Mouse (Mus musculus): ENCODE measurements around the gene Rab14. TPM values are rescaled to one million over a fixed set of nuclear protein-coding genes. Genes with fewer than 3 reads are reported as not detected.

The Rab14 gene
- 100 to 1,000 TPM; 235 to 239 TPM for total RNA-seq (2021)
- long read RNA-seq, experiment 1, full-length matches to known transcripts = 441 of 469 reads
- long read RNA-seq, experiment 1, partial matches to known transcripts = 7 of 469 reads
- long read RNA-seq, experiment 1, other reads (novel, unspliced or antisense) = 21 of 469 reads
- long read RNA-seq, experiment 2, full-length matches to known transcripts = 323 of 339 reads
- long read RNA-seq, experiment 2, partial matches to known transcripts = 5 of 339 reads
- long read RNA-seq, experiment 2, other reads (novel, unspliced or antisense) = 11 of 339 reads

- DNase-seq (ENCODE audit: low spot score in 2 of 2) = peak; percentile 100
Measured at GRCm38 (mm10) chr2:35200898-35201668, at the start of gene Rab14. Gene Rab14 (minus strand): TSS chr2:35201120.

DNA sequence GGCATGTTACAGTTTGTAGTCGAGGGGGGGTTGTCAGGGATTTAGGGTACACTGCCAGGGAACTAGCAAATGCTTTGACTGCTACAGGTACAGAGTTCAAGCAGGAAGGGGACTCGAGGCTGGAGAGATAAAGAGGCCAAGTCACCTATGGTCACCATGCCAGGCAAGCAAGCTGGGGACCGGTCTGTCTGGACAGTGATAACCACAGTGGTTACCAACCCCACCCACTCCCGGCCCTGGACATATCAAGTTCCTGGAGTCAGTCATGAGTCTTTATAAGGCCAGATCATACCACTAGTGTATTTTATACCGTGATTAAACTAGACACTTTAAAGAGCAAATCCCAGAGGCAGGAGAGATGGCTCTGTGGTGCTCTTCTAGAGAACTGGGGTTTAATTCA, 46.8 kb upstream of the Rab14 start:
- no peak for DNase-seq (ENCODE audit: low spot score in 2 of 2)

DNA sequence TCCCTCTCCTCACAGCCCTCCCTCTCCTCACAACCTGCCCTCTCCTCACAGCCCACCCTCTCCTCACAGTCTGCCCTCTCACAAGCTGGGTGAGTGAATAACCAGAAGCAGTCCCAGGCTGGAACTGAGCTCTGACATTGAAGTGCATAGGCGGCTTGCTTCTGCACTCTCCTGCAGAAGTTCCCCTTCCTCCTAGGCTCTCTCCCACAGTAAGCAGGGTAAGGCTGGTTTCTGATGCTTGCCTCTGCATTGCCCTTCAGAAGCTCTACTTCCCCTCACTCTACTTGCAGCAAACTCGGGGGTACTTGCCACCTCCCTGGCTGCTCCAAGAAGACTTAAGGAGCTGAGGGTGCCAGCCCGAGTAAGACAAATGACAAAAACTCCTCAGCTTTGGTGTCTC, 43.3 kb upstream of the Rab14 start:
- DNase-seq (ENCODE audit: low spot score in 2 of 2) = no peak

GRCm38 (mm10) chr2:35235021-35235420, 34.1 kb upstream of the Rab14 start:
- DNase-seq (ENCODE audit: low spot score in 2 of 2) = no peak

DNA sequence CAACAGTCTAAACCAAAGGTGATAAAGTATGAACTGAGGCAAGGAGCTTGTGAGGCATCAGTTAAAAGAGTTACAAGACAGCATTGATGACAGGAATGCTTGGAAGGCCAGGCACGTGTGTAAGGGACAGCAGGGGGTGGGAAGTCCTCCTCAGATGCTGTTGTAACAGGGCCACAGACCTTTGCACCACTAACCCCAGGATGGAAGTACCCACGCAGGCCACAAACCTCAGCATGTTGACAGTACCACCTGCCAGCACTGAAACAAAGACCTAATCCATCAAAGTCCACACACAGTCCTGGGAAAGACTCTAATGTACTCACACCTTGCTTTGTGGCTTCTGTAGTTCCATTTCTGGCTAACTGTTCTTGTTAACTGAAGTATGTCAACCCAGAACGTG, 33.0 kb upstream of the Rab14 start:
- no peak for DNase-seq (ENCODE audit: low spot score in 2 of 2)

GRCm38 (mm10) chr2:35232595-35233445, 31.9 kb upstream of the Rab14 start:
- no peak for DNase-seq (ENCODE audit: low spot score in 2 of 2)

GRCm38 (mm10) chr2:35231871-35232270, 31.0 kb upstream of the Rab14 start:
- DNase-seq (ENCODE audit: low spot score in 2 of 2) = no peak

DNA sequence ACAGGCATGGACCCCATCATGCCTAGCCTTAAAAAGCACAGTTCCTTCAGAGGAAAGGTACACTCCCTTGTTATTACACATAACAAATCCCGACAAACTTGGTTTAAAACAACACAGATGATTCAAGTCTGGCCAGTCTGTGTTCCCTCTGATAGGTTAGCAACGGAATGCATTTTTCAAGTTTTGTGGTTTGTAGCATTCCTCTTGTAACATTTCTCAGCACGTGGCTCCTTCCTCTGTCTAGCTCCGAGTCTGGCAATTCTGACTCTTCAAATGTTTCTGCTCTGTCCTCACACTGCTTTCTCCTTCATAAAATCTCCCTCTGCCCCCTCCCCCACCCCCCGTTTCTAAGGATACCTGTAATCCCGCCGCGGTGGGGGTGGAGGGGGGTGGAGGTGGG, 29.3 kb upstream of the Rab14 start:
- DNase-seq (ENCODE audit: low spot score in 2 of 2) = no peak

GRCm38 (mm10) chr2:35228145-35228544, 27.2 kb upstream of the Rab14 start:
- DNase-seq (ENCODE audit: low spot score in 2 of 2) = no peak

DNA sequence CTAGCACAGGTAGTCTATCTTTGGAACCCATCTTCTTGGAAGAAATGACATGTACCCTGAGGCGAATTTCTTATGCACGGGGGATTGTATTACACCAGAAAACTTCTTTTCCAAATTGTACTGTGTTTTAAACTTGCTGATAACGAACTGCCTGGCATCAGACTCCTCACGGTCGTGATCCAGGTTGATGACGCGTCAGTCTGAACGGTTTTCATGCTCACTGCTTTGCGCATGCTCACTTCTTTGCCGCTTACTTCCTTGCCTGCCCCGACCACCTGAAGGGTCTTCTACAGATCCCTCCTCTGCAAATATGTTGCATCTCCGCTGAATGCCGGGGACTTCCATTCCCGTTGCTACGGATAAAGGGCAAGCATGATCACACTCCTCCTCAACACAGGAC, 23.4 kb upstream of the Rab14 start:
- DNase-seq (ENCODE audit: low spot score in 2 of 2) = no peak

- DNase-seq (ENCODE audit: low spot score in 2 of 2) = no peak
Measured at GRCm38 (mm10) chr2:35222822-35223391, 22.0 kb upstream of the Rab14 start.

- DNase-seq (ENCODE audit: low spot score in 2 of 2) = no peak
Measured at GRCm38 (mm10) chr2:35218736-35219135, 17.8 kb upstream of the Rab14 start.

- no peak for DNase-seq (ENCODE audit: low spot score in 2 of 2)
Measured at GRCm38 (mm10) chr2:35216701-35217100, 15.8 kb upstream of the Rab14 start.

GRCm38 (mm10) chr2:35215363-35215762, 14.4 kb upstream of the Rab14 start:
- DNase-seq (ENCODE audit: low spot score in 2 of 2) = no peak

- peak; percentile 84 to 88 for DNase-seq (ENCODE audit: low spot score in 2 of 2)
Measured at GRCm38 (mm10) chr2:35214881-35215358, 14.0 kb upstream of the Rab14 start.

DNA sequence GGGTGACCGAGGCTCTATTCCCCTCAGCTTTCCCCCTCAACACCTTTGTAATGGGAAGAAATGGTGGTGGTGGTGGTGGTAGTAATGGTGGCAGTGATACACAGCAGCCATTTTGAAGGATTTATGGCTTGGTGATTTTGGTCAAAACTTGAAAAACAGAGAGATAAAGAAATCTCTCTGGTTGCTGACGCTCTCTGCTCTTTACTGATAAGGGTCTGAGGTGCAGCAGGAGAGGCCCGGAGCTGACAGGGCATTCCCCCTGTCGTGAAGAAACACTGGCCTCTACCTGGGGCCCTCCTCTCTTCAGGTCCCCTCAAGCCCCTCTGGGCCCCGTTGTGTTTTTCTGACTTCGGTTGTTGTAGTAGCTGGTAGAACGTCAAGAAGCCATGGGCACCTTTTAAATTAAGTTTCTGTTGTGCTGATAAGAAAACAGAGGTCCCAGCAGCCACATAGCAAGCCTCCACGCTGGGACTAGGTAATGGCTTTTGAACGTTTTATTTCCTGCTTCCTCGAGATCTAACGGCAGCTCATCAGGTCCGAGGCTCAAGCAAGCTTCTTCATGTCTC, 12.5 kb upstream of the Rab14 start:
- no peak for DNase-seq (ENCODE audit: low spot score in 2 of 2)

DNA sequence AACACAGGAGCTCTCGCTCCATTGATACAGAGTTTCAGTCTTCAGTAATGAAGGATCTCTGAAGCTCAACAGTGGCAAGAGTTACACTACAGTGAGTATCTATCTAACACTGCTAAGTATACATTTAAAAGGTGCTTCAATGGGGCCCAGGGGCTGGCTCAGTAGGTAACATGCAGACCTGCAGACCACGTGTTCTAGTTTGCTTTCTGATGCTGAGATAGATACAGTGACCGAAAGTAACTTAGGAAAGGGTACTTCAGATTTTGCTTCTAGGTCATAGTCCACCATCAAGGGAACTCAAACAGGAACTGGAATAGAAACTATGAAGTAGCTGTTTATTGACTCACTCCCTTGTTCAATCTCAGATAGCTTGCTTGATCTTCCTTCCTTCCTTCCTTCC, 10.8 kb upstream of the Rab14 start:
- no peak for DNase-seq (ENCODE audit: low spot score in 2 of 2)

GRCm38 (mm10) chr2:35208931-35209665, 8.2 kb upstream of the Rab14 start:
- no peak for DNase-seq (ENCODE audit: low spot score in 2 of 2)

DNA sequence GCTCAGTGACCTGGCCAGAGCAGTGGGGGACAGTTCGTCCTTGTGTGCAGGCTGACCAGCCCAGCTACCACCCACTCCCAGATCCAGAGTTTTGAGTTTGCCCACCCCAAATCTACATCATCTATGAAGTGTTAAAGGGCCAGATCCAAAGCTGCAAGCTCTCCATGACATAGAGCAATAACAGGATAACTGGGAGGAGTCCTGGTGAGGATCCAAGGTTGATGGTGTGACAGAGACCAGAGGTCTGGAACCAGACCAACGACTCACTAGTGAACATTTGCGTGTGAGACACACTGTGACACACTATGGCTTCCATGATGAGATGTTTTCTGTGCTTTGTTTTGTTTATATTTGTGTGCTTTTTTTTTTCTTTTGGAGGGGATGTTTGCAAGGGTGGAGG, 7.1 kb upstream of the Rab14 start:
- no peak for DNase-seq (ENCODE audit: low spot score in 2 of 2)

DNA sequence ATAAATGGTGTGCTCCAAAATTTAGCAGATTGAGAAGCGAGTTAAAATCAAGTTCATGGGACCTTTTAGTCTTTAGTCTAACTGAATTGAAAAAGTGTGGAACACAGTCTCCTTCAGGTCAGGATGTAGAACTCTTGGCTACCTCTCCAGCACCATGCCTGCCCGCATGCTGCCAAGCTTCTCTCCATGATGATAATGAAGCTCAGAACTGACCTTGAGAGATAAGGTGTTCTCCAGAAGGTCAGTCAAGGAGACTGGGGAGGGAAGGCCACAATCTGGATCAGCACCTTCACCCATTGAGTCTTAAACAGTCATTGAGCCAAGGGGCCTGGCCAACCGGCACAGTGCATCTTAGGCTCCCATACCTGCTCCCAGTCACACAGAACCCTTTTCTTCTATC, 5.8 kb upstream of the Rab14 start:
- DNase-seq (ENCODE audit: low spot score in 2 of 2) = no peak
